Mouse (Mus musculus): Measurements from ENCODE around the gene Edrf1. TPM values are rescaled to one million over a fixed set of nuclear protein-coding genes. Genes with fewer than 3 reads are reported as not detected.
A peak's percentile ranks its signal among the peaks of the same experiment; 100 is the strongest.

The Edrf1 gene
- polyA plus RNA-seq, 2 experiments, result 8.7 to 9.8 TPM

- Histone ChIP-seq H3K4me3 (ENCODE audit: insufficient read depth in 1 of 2, low read depth in 2 of 2, low read length in 2 of 2) (no peak overlapping the region), H3K4me1 (replicated peaks; ENCODE audit: control insufficient read depth in 2 of 2, insufficient read depth in 2 of 2, low read length in 1 of 2) (0 out of 4 replicates have a peak, but pooled peaks cover 0 to 2% of the 10 kb centered on the region in 2 experiments), H3K9ac (replicated peaks) (no peak overlapping the region), H3K27me3 (ENCODE audit: control insufficient read depth, insufficient read depth, low read length) (no peaks in the 10 kb centered on the region; the same call in 1 of the 2 replicates), H3K9me3 (ENCODE audit: control insufficient read depth, low read length) (no peaks in the 10 kb centered on the region), H3K27ac (no peak overlapping the region), H3K4me2 (ENCODE audit: low read depth) (no peak overlapping the region), H3K36me3 (replicated peaks; ENCODE audit: control insufficient read depth, insufficient read depth, low read depth) (no peaks in the 10 kb centered on the region)
- DNase-seq (ENCODE audit: low read depth in 3 of 3, low spot score in 3 of 3), result peak; percentile 16 to 29 (median 18)
- no peak for ATAC-seq (ENCODE audit: insufficient read depth)
- no peak for TF ChIP-seq EP300 (IDR thresholded peaks at IDR 0.05; ENCODE audit: low read depth)
- TF ChIP-seq CTCF (IDR thresholded peaks at IDR 0.05; ENCODE audit: low read depth), result peak; percentile 62
- 9% methylated on average over 2 of the region's 2 CpGs for WGBS (ENCODE audit: insufficient replicate concordance)
Measured at GRCm38 (mm10) chr7:133632476-133632875, 4.9 kb upstream of the Edrf1 start.

- Histone ChIP-seq H3K9ac (replicated peaks) (no peak overlapping the region), H3K36me3 (replicated peaks; ENCODE audit: control insufficient read depth, insufficient read depth, low read depth) (peaks cover 2% of the 10 kb centered on the region), H3K9me3 (ENCODE audit: control insufficient read depth, low read length) (no peaks in the 10 kb centered on the region), H3K27me3 (ENCODE audit: control insufficient read depth, insufficient read depth, low read length) (no peaks in the 10 kb centered on the region), H3K4me2 (ENCODE audit: low read depth) (no peak overlapping the region), H3K4me3 (ENCODE audit: insufficient read depth in 1 of 2, low read depth in 2 of 2, low read length in 2 of 2) (no peak overlapping the region), H3K4me1 (replicated peaks; ENCODE audit: control insufficient read depth in 2 of 2, insufficient read depth in 2 of 2, low read length in 1 of 2) (peaks cover 3 to 8% of the 10 kb centered on the region in 2 experiments; a peak in 2 of 4 replicates), H3K27ac (no peak overlapping the region)
- TF ChIP-seq CTCF (IDR thresholded peaks at IDR 0.05; ENCODE audit: low read depth) (no peak), EP300 (IDR thresholded peaks at IDR 0.05; ENCODE audit: low read depth) (no peak)
- ATAC-seq (ENCODE audit: insufficient read depth) (no peak), DNase-seq (ENCODE audit: low read depth in 3 of 3, low spot score in 3 of 3) (no peak)
- 46% methylated on average over 12 of the region's 12 CpGs for WGBS (ENCODE audit: insufficient replicate concordance)
Measured at GRCm38 (mm10) chr7:133634932-133635650, 2.3 kb upstream of the Edrf1 start.

GRCm38 (mm10) chr7:133636738-133637352 lies 498 bp upstream of the Edrf1 start:
- peak; percentile 16; the same call in 1 of the 2 replicates for ATAC-seq (ENCODE audit: insufficient read depth)
- no peaks in the 10 kb centered on the region for H3K9me3 ChIP-seq (ENCODE audit: control insufficient read depth, low read length)
- DNase-seq (ENCODE audit: low read depth in 3 of 3, low spot score in 3 of 3), result peak; percentile 63 to 65 (median 63)
- H3K9ac ChIP-seq (replicated peaks), result peak overlapping the region; percentile 53
- H3K4me3 ChIP-seq (ENCODE audit: insufficient read depth in 1 of 2, low read depth in 2 of 2, low read length in 2 of 2), result peak overlapping the region; percentile 74 to 96
- H3K27me3 ChIP-seq (ENCODE audit: control insufficient read depth, insufficient read depth, low read length), result no peaks in the 10 kb centered on the region
- H3K4me1 ChIP-seq (replicated peaks; ENCODE audit: control insufficient read depth in 2 of 2, insufficient read depth in 2 of 2, low read length in 1 of 2), result peaks cover 3 to 8% of the 10 kb centered on the region in 2 experiments; a peak in 2 of 4 replicates
- TF ChIP-seq EP300 (IDR thresholded peaks at IDR 0.05; ENCODE audit: low read depth), result no peak
- TF ChIP-seq CTCF (IDR thresholded peaks at IDR 0.05; ENCODE audit: low read depth), result peak; percentile 88
- WGBS (ENCODE audit: insufficient replicate concordance), result 1% methylated on average over 21 of the region's 21 CpGs
- H3K27ac ChIP-seq, result peak overlapping the region; percentile 69
- peaks cover 14% of the 10 kb centered on the region for H3K36me3 ChIP-seq (replicated peaks; ENCODE audit: control insufficient read depth, insufficient read depth, low read depth)
- H3K4me2 ChIP-seq (ENCODE audit: low read depth), result peak overlapping the region; percentile 95

GRCm38 (mm10) chr7:133638306-133638705 lies 963 bp downstream of the Edrf1 start:
- DNase-seq (ENCODE audit: low read depth in 3 of 3, low spot score in 3 of 3), result peak in 1 of 3 experiments; percentile 14
- WGBS (ENCODE audit: insufficient replicate concordance), result 5% methylated on average over 13 of the region's 13 CpGs
- no peak overlapping the region; the same call in 1 of the 2 replicates for H3K27ac ChIP-seq

GRCm38 (mm10) chr7:133638821-133639220 lies 1.5 kb downstream of the Edrf1 start:
- H3K27me3 ChIP-seq (ENCODE audit: control insufficient read depth, insufficient read depth, low read length), result no peaks in the 10 kb centered on the region
- TF ChIP-seq CTCF (IDR thresholded peaks at IDR 0.05; ENCODE audit: low read depth) (no peak), EP300 (IDR thresholded peaks at IDR 0.05; ENCODE audit: low read depth) (no peak)
- no peaks in the 10 kb centered on the region for H3K9me3 ChIP-seq (ENCODE audit: control insufficient read depth, low read length)
- H3K4me3 ChIP-seq (ENCODE audit: insufficient read depth in 1 of 2, low read depth in 2 of 2, low read length in 2 of 2), result peak overlapping the region; percentile 96 to 97; a peak in 3 of 4 replicates
- WGBS (ENCODE audit: insufficient replicate concordance), result 82% methylated on average over 13 of the region's 13 CpGs
- DNase-seq (ENCODE audit: low read depth in 3 of 3, low spot score in 3 of 3), result no peak
- peaks cover 32% of the 10 kb centered on the region for H3K36me3 ChIP-seq (replicated peaks; ENCODE audit: control insufficient read depth, insufficient read depth, low read depth)
- H3K27ac ChIP-seq, result no peak overlapping the region
- H3K4me1 ChIP-seq (replicated peaks; ENCODE audit: control insufficient read depth in 2 of 2, insufficient read depth in 2 of 2, low read length in 1 of 2), result peaks cover 3 to 8% of the 10 kb centered on the region in 2 experiments; a peak in 2 of 4 replicates
- peak overlapping the region; percentile 95 for H3K4me2 ChIP-seq (ENCODE audit: low read depth)
- peak overlapping the region; percentile 89 for H3K9ac ChIP-seq (replicated peaks)
- no peak for ATAC-seq (ENCODE audit: insufficient read depth)

More at GRCm38 (mm10) chr7:133638306-133638705, 963 bp downstream of the Edrf1 start:
- peaks cover 27% of the 10 kb centered on the region for H3K36me3 ChIP-seq (replicated peaks; ENCODE audit: control insufficient read depth, insufficient read depth, low read depth)
- no peak for TF ChIP-seq EP300 (IDR thresholded peaks at IDR 0.05; ENCODE audit: low read depth)
- no peak for TF ChIP-seq CTCF (IDR thresholded peaks at IDR 0.05; ENCODE audit: low read depth)
- H3K9me3 ChIP-seq (ENCODE audit: control insufficient read depth, low read length), result no peaks in the 10 kb centered on the region
- peak overlapping the region; percentile 96 to 97 for H3K4me3 ChIP-seq (ENCODE audit: insufficient read depth in 1 of 2, low read depth in 2 of 2, low read length in 2 of 2)
- peaks cover 3 to 8% of the 10 kb centered on the region in 2 experiments; a peak in 2 of 4 replicates for H3K4me1 ChIP-seq (replicated peaks; ENCODE audit: control insufficient read depth in 2 of 2, insufficient read depth in 2 of 2, low read length in 1 of 2)
- H3K4me2 ChIP-seq (ENCODE audit: low read depth), result peak overlapping the region; percentile 95
- no peaks in the 10 kb centered on the region for H3K27me3 ChIP-seq (ENCODE audit: control insufficient read depth, insufficient read depth, low read length)
- H3K9ac ChIP-seq (replicated peaks), result peak overlapping the region; percentile 89
- ATAC-seq (ENCODE audit: insufficient read depth), result no peak

Data from liver, embryonic 14.5 days (tissue).